Mouse (Mus musculus): ENCODE data around the gene Uqcrc1.
A peak's percentile ranks its signal among the peaks of the same experiment; 100 is the strongest.

DNA sequence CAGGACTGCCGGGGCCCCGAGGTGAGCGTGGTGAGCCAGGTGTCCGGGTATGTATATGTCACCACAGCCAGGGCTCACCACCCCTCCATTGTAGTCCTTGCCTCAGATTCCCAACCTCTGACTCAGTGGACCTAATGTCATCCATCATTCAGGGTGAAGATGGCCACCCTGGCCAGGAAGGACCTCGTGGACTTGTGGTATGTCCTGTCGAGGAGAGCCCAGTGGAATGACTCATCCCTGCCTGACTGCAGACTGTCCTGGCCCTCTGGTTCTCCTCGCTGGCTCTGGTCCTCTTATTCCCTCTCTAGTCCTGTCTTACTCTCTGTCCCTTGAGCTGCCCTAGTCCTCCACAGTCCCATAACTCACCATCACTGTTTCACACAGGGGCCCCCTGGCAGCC is 41.5 kb downstream of the Uqcrc1 start:
- TF ChIP-seq CTCF (IDR thresholded peaks at IDR 0.05; ENCODE audit: control insufficient read depth, insufficient read depth, insufficient read length) (no peak), USF1 (IDR thresholded peaks at IDR 0.05; ENCODE audit: low read depth) (no peak), MAX (IDR thresholded peaks at IDR 0.05) (peak; percentile 94), MYOD1 (IDR thresholded peaks at IDR 0.05; ENCODE audit: control insufficient read depth, insufficient read length, low read depth) (peak; percentile 63), CEBPB (IDR thresholded peaks at IDR 0.05; ENCODE audit: low read depth) (no peak), MYOG (IDR thresholded peaks at IDR 0.05; ENCODE audit: control insufficient read depth, extremely low read depth, insufficient read length) (no peak), FOSL1 (IDR thresholded peaks at IDR 0.05; ENCODE audit: insufficient read depth, low read length, poor library complexity, severe bottlenecking) (peak; percentile 87)
